Mouse (Mus musculus): ENCODE data around the gene Casz1. TPM values are rescaled to one million over a fixed set of nuclear protein-coding genes. Genes with fewer than 3 reads are reported as not detected.
A peak's percentile ranks its signal among the peaks of the same experiment; 100 is the strongest.

Gene Casz1
- polyA plus RNA-seq, 1 experiment from 2014 or later: 12.3 TPM

DNA sequence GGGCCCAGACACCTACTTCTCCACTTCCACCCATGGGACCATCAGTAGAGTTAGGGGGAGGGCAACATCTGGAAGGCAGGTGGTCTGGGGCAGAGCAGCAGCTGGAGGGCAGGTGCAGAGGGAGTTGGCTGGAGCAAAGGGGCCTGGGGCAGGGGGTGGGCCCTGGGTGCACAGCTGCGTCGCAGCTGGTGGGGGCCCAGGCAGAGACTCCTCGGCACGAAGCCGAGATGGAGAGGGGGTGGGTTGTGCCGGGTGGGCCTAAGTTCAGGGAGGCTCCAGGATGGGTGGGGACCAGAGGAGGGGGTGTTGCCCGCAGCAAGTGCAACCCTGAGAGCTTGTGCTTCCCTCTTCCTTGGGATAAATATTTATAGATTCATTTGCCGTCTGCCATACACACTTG is 122.2 kb downstream of the Casz1 start:
- H3K9ac ChIP-seq (replicated peaks): no peak overlapping the region
- no peak overlapping the region for H3K4me2 ChIP-seq
- H3K27me3 ChIP-seq (replicated peaks): peaks cover 28% of the 10 kb centered on the region
- no peaks in the 10 kb centered on the region for H3K9me3 ChIP-seq (replicated peaks)
- no peak overlapping the region; the same call in 1 of the 2 replicates for H3K27ac ChIP-seq (replicated peaks)
- WGBS: 19% methylated on average over 8 of the region's 8 CpGs
- peaks cover 89% of the 10 kb centered on the region for H3K4me1 ChIP-seq
- no peak for ATAC-seq (ENCODE audit: low FRiP score)
- H3K36me3 ChIP-seq: no peaks in the 10 kb centered on the region
- no peak overlapping the region for H3K4me3 ChIP-seq (replicated peaks)

DNA sequence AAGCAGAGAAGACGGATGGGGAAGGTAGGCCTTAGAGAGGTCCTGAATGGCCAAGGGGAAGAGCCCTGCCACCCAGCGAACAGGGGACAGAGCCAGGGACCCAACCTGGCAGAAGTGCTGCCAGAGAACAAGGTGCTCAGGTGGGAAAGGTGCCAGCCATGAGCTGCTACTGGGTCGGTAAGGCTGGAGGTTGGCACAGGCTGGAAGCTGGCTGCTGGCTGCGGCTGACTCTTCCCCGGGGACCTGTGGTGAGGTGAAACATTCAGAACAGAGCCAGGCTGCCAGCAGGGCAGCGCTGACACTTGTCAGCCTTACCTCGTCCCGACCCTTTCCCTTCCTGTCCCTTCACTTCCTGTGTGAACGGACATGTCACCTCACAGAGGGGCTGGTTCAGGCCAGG is 124.1 kb downstream of the Casz1 start:
- H3K27ac ChIP-seq (replicated peaks): 0 out of 2 replicates have a peak overlapping the region, but pooled peaks have one; percentile 28
- ATAC-seq (ENCODE audit: low FRiP score): no peak

DNA sequence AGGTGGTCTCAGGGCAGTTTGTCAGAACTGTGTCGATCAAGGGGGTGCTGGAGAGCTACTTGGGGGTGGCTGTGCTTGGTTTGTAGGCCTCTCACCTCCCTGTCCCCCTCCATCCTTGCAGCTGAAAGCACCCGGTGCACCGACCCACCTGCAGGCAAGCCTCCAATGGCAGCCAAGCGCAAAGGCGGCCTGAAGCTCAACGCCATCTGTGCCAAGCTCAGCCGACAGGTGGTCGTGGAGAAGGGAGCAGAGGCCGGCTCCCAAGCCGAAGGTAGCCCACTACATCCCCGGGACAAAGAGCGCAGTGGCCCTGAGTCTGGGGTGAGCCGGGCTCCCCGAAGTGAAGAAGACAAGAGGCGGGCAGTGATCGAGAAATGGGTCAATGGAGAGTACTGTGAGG is 124.6 kb downstream of the Casz1 start:
- Histone ChIP-seq H3K27ac (replicated peaks) (no peak overlapping the region), H3K9ac (replicated peaks) (no peak overlapping the region), H3K36me3 (no peaks in the 10 kb centered on the region), H3K4me1 (peaks cover 66% of the 10 kb centered on the region), H3K27me3 (replicated peaks) (peaks cover 29% of the 10 kb centered on the region), H3K4me2 (no peak overlapping the region), H3K9me3 (replicated peaks) (no peaks in the 10 kb centered on the region), H3K4me3 (replicated peaks) (no peak overlapping the region)
- no peak for ATAC-seq (ENCODE audit: low FRiP score)
- 88% methylated on average over 16 of the region's 16 CpGs for WGBS

More for the DNA sequence above, 124.1 kb downstream of the Casz1 start:
- H3K9me3 ChIP-seq (replicated peaks): no peaks in the 10 kb centered on the region
- H3K36me3 ChIP-seq: no peaks in the 10 kb centered on the region
- peaks cover 72% of the 10 kb centered on the region for H3K4me1 ChIP-seq
- no peak overlapping the region for H3K4me3 ChIP-seq (replicated peaks)
- no peak overlapping the region for H3K9ac ChIP-seq (replicated peaks)
- H3K27me3 ChIP-seq (replicated peaks): peaks cover 28% of the 10 kb centered on the region
- 59% methylated on average over 9 of the region's 9 CpGs for WGBS
- no peak overlapping the region for H3K4me2 ChIP-seq

DNA sequence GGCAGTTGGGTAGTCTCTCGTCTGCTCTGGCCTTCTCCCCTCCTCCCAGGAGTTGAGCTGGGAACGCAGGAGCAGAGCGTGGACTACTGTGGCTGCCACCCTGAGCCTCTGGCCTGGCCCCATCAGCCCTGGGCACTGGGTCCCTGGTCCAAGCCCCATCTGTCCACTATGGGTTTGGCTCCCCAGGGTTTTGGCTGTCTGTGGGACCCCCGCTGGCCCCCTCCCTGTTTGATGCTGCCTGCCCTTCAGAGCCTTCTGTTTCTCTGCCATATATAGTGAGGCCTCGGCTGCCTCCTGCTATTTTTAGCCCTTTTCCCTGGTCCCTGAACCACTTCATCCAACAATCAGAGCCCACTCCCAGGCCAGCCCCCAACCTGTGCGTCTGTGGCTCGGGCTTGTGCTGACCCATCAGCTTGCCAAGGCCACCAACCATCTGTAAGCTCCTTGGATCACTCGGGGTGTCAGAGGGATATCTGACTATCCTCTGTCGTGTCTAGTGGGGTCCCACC is 126.5 kb downstream of the Casz1 start:
- H3K36me3 ChIP-seq: no peaks in the 10 kb centered on the region
- no peak for ATAC-seq (ENCODE audit: low FRiP score)
- no peak overlapping the region for H3K9ac ChIP-seq (replicated peaks)
- peak overlapping the region; percentile 63 for H3K27ac ChIP-seq (replicated peaks)
- H3K4me1 ChIP-seq: peaks cover 57% of the 10 kb centered on the region
- H3K27me3 ChIP-seq (replicated peaks): peaks cover 28% of the 10 kb centered on the region
- 58% methylated on average over 9 of the region's 9 CpGs for WGBS
- no peak overlapping the region for H3K4me3 ChIP-seq (replicated peaks)
- no peaks in the 10 kb centered on the region for H3K9me3 ChIP-seq (replicated peaks)
- no peak overlapping the region for H3K4me2 ChIP-seq

DNA sequence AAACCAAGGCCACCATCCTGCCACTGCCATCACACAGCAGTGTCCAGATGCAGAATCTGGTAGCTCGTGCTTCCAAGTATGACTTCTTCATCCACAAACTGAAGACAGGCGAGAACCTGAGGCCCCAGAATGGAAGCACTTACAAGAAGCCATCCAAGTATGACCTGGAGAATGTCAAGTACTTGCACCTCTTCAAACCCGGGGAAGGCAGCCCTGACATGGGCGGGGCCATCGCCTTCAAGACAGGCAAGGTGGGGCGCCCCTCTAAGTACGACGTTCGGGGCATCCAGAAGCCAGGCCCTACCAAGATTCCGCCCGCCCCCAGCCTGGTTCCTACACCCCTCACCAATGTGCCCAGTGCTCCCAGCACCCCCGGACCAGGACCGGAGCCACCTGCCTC is 128.9 kb downstream of the Casz1 start:
- no peak overlapping the region for H3K9ac ChIP-seq (replicated peaks)
- H3K4me3 ChIP-seq (replicated peaks): no peak overlapping the region
- H3K4me1 ChIP-seq: peaks cover 41% of the 10 kb centered on the region
- no peak for ATAC-seq (ENCODE audit: low FRiP score)
- 94% methylated on average over 13 of the region's 13 CpGs for WGBS
- H3K27me3 ChIP-seq (replicated peaks): peaks cover 39% of the 10 kb centered on the region
- no peaks in the 10 kb centered on the region for H3K36me3 ChIP-seq
- no peak overlapping the region for H3K4me2 ChIP-seq
- no peaks in the 10 kb centered on the region for H3K9me3 ChIP-seq (replicated peaks)
- H3K27ac ChIP-seq (replicated peaks): no peak overlapping the region

DNA sequence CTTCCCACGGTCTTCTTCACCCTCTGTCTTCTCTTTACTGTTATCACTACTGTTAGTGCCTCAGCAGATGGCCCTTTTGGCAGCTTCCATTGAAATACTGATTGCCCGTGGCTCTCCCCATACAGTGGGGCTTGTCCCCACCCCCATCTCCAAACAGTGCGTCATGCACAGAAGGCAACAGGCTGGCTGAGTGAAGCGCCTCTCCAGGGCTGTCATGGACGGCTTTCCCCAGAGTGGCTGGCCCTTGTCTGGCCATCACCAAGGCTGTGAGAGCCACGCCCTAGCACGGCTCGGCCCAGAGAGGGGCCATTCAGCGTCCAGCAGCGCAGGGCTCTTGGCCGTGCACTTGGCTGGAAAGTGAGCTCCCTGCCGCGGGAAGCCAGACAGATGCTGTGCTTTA is 131.0 kb downstream of the Casz1 start:
- WGBS: 29% methylated on average over 13 of the region's 13 CpGs
- no peaks in the 10 kb centered on the region for H3K36me3 ChIP-seq
- H3K4me2 ChIP-seq: no peak overlapping the region
- H3K9ac ChIP-seq (replicated peaks): no peak overlapping the region
- H3K4me3 ChIP-seq (replicated peaks): no peak overlapping the region
- H3K4me1 ChIP-seq: peaks cover 34% of the 10 kb centered on the region
- H3K27ac ChIP-seq (replicated peaks): no peak overlapping the region
- H3K9me3 ChIP-seq (replicated peaks): no peaks in the 10 kb centered on the region
- H3K27me3 ChIP-seq (replicated peaks): peaks cover 53% of the 10 kb centered on the region
- no peak for ATAC-seq (ENCODE audit: low FRiP score)

DNA sequence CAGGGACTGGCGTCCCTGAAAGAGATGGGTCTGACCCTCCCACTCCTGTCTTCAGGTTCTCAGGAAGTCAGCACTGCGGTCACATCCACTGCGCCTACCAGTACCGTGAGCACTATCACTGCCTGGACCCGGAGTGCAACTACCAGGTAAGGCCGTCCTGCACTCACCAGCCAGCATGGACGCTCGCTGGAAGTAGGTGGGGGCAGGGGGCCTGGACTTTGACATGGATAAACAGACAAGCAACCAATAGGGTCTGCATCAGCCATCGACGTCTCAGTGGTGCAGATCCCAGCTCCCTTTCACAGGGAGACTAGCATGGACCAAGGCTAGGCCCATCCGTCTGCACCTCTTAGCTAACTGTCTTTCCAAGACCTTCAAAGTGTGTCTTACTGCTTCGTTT is 131.9 kb downstream of the Casz1 start:
- H3K9ac ChIP-seq (replicated peaks): no peak overlapping the region
- peaks cover 34% of the 10 kb centered on the region for H3K4me1 ChIP-seq
- H3K27me3 ChIP-seq (replicated peaks): peaks cover 53% of the 10 kb centered on the region
- ATAC-seq (ENCODE audit: low FRiP score): no peak
- no peaks in the 10 kb centered on the region for H3K9me3 ChIP-seq (replicated peaks)
- WGBS: 93% methylated on average over 12 of the region's 12 CpGs
- H3K4me3 ChIP-seq (replicated peaks): no peak overlapping the region
- no peak overlapping the region for H3K4me2 ChIP-seq
- no peaks in the 10 kb centered on the region for H3K36me3 ChIP-seq
- H3K27ac ChIP-seq (replicated peaks): no peak overlapping the region

DNA sequence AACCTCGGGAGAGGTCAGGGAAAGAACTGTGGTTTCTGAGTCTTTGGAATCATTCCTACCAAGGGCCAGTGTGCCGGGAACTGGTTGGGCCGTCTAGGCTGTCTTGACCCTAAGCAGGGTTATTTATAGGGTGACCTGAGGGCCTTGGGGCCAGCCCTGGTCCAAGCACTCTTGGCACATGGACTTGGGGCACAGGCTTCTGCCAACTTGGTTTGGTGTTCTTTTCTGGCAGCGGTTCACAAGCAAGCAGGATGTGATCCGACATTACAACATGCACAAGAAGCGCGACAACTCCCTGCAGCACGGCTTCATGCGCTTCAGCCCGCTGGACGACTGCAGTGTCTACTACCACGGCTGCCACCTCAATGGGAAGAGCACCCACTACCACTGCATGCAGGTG is 132.5 kb downstream of the Casz1 start:
- Histone ChIP-seq H3K4me1 (peaks cover 34% of the 10 kb centered on the region), H3K4me2 (no peak overlapping the region), H3K27me3 (replicated peaks) (peaks cover 49% of the 10 kb centered on the region), H3K27ac (replicated peaks) (no peak overlapping the region), H3K9me3 (replicated peaks) (no peaks in the 10 kb centered on the region), H3K9ac (replicated peaks) (no peak overlapping the region), H3K4me3 (replicated peaks) (no peak overlapping the region), H3K36me3 (no peaks in the 10 kb centered on the region)
- WGBS: 88% methylated on average over 12 of the region's 12 CpGs
- no peak for ATAC-seq (ENCODE audit: low FRiP score)

DNA sequence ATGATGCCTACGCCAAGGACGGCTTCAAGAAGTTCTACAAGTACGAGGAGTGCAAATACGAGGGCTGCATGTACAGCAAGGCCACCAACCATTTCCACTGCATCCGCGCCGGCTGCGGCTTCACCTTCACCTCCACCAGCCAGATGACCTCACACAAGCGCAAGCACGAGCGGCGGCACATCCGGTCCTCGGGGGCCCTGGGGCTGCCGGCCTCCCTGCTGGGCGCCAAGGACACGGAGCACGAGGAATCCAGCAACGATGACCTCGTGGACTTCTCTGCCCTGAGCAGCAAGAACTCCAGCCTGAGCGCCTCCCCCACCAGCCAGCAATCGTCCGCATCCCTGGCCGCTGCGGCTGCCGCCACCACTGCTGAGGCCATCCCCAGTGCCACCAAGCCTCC is 134.3 kb downstream of the Casz1 start:
- ATAC-seq (ENCODE audit: low FRiP score): no peak
- Histone ChIP-seq H3K9ac (replicated peaks) (no peak overlapping the region), H3K9me3 (replicated peaks) (no peaks in the 10 kb centered on the region), H3K4me3 (replicated peaks) (no peak overlapping the region), H3K36me3 (no peaks in the 10 kb centered on the region), H3K4me1 (peaks cover 38% of the 10 kb centered on the region), H3K27ac (replicated peaks) (no peak overlapping the region), H3K4me2 (no peak overlapping the region), H3K27me3 (replicated peaks) (peaks cover 50% of the 10 kb centered on the region)
- 88% methylated on average over 26 of the region's 26 CpGs for WGBS

DNA sequence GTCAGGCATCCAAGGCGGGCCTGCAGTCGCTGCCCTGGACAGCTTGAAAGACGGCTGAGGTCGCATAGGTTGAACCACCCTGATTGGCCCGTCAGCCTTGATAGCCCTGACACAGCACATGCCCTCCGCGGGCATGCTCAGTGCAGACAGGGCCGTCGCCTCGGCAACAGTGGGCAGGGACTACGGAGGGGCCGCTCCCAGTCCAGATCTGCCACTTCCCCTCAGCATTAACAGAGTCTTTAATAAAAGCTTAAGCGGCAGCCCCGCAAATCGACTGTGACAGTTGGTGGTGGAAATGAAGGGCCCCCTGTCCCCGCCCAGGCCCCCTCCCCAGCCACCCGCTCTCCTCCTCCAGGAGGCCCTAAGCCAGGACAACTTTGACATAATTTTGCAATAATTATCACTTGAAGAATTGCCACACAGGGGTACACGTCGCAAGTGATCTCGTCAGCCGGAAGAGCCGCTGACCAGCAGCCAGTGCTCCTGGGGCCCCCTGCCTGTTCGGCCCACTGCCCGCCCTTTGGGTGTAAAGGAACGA is 136.5 kb downstream of the Casz1 start:
- peaks cover 28% of the 10 kb centered on the region for H3K4me1 ChIP-seq
- WGBS: 10% methylated on average over 25 of the region's 25 CpGs
- peak overlapping the region; percentile 14; the same call in 1 of the 2 replicates for H3K27ac ChIP-seq (replicated peaks)
- peak overlapping the region; percentile 9; the same call in 1 of the 2 replicates for H3K9ac ChIP-seq (replicated peaks)
- 0 out of 2 replicates have a peak overlapping the region, but pooled peaks have one; percentile 2 for H3K4me3 ChIP-seq (replicated peaks)
- H3K9me3 ChIP-seq (replicated peaks): no peaks in the 10 kb centered on the region
- no peaks in the 10 kb centered on the region for H3K36me3 ChIP-seq
- ATAC-seq (ENCODE audit: low FRiP score): peak; percentile 79
- H3K27me3 ChIP-seq (replicated peaks): peaks cover 48% of the 10 kb centered on the region
- H3K4me2 ChIP-seq: peak overlapping the region; percentile 47

DNA sequence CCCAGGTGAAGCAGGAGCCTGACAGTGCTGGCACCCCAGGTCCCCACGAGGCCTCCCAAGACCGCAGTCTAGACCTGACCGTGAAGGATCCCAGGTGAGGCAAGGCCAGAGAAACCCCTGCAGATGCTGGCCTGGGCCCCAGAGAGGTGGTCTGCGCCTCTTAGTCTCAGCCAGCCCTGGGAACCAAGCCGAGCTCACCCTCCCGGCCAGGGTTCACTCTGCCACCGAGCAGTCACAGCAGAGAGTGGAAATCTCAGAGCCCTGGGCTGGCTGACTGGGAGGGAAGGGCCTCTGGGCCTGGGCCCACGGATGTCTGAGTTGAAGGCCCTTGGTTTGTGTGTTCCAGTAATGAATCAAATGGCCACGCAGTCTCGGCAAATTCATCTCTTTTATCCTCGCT is 137.1 kb downstream of the Casz1 start:
- Histone ChIP-seq H3K4me3 (replicated peaks) (no peak overlapping the region), H3K36me3 (no peaks in the 10 kb centered on the region), H3K27ac (replicated peaks) (peak overlapping the region; percentile 14; the same call in 1 of the 2 replicates), H3K27me3 (replicated peaks) (peaks cover 45% of the 10 kb centered on the region), H3K9me3 (replicated peaks) (no peaks in the 10 kb centered on the region), H3K4me2 (peak overlapping the region; percentile 47), H3K4me1 (peaks cover 27% of the 10 kb centered on the region), H3K9ac (replicated peaks) (no peak overlapping the region; the same call in 1 of the 2 replicates)
- WGBS: 39% methylated on average over 11 of the region's 11 CpGs
- no peak for ATAC-seq (ENCODE audit: low FRiP score)

DNA sequence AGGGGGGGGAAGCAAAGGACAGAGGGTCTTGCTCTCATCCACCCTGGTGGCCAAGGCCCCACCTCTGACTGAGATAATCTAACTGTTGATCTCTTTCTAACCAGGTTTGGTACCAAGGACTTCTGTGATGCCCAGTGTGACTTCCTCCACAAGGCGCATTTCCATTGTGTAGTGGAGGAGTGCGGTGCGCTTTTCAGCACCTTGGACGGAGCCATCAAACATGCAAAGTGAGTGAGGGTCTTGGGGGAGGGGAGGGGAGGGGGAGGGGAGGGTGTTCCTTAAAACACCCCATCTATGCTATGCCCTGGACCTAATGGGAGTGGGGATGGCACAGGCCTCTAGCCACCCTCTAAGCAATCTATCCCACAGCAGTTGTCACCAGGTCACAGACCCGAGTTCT is 138.9 kb downstream of the Casz1 start:
- ATAC-seq (ENCODE audit: low FRiP score): no peak
- no peak overlapping the region for H3K9ac ChIP-seq (replicated peaks)
- WGBS: 46% methylated on average over 5 of the region's 5 CpGs
- peaks cover 27% of the 10 kb centered on the region for H3K4me1 ChIP-seq
- no peak overlapping the region for H3K27ac ChIP-seq (replicated peaks)
- H3K9me3 ChIP-seq (replicated peaks): no peaks in the 10 kb centered on the region
- no peaks in the 10 kb centered on the region for H3K36me3 ChIP-seq
- H3K4me2 ChIP-seq: no peak overlapping the region
- peaks cover 37% of the 10 kb centered on the region for H3K27me3 ChIP-seq (replicated peaks)
- no peak overlapping the region for H3K4me3 ChIP-seq (replicated peaks)

Data from neural tube, embryonic 15.5 days (tissue).